ENCODE assay signal across 9 mouse cellular contexts in genomic region chr12:105008150-105008549, GRCm38 (mm10). TPM values are rescaled to one million over a fixed set of nuclear protein-coding genes. Genes with fewer than 3 reads are reported as not detected.
DNase-seq lines count a peak whose midpoint lies in the region; ATAC-seq and TF ChIP-seq lines count a peak whose summit lies in the region.
"Had no signal": no experiment of that assay in that cellular context is flagged by ENCODE, and none has a peak within 500 bp of the region (broad histone marks: within the 10 kb centered on the region; RNA-seq: fewer than 3 reads in every experiment).

No protein-coding gene starts in this region.

- no peak for TF ChIP-seq POLR2A in thymus, adult 2 months (IDR thresholded peaks at IDR 0.05; ENCODE audit: control insufficient read depth, extremely low read depth, insufficient read depth, low read length, poor library complexity)

- no peaks in the 10 kb centered on the region for H3K9me3 ChIP-seq in hindbrain, embryonic 12.5 days (replicated peaks)
- no peaks in the 10 kb centered on the region for H3K9me3 ChIP-seq in hindbrain, embryonic 14.5 days (ENCODE audit: control insufficient read depth, low read length)
- H3K9me3 ChIP-seq in intestine, embryonic 16.5 days (ENCODE audit: control insufficient read depth, low read length): no peaks in the 10 kb centered on the region
- H3K9me3 ChIP-seq in stomach, postnatal 0 days (ENCODE audit: control insufficient read depth, low read length): no peaks in the 10 kb centered on the region
- H3K9me3 ChIP-seq: hindbrain, embryonic 10.5 days had no signal

- peaks cover 22% of the 10 kb centered on the region for H3K4me1 ChIP-seq in hindbrain, embryonic 12.5 days
- 0 out of 2 replicates have a peak, but pooled peaks cover 17% of the 10 kb centered on the region for H3K4me1 ChIP-seq in hindbrain, embryonic 14.5 days (replicated peaks; ENCODE audit: control insufficient read depth, insufficient read depth, low read length)
- peaks cover 64% of the 10 kb centered on the region for H3K4me1 ChIP-seq in thymus, adult 2 months (replicated peaks; ENCODE audit: control insufficient read depth, insufficient read depth, low read length)
- peaks cover 14% of the 10 kb centered on the region for H3K4me1 ChIP-seq in intestine, embryonic 16.5 days (ENCODE audit: control insufficient read depth, insufficient read depth, low read length)
- peaks cover 5% of the 10 kb centered on the region; the same call in 1 of the 2 replicates for H3K4me1 ChIP-seq in stomach, postnatal 0 days (replicated peaks; ENCODE audit: control insufficient read depth, insufficient read depth)

- TF ChIP-seq EP300 in stomach, postnatal 0 days (optimal IDR thresholded peaks at IDR 0.05): no peak

- WGBS in hindbrain, embryonic 12.5 days: 59% methylated on average over 2 of the region's 2 CpGs
- 57% methylated on average over 2 of the region's 2 CpGs for WGBS in hindbrain, embryonic 14.5 days
- WGBS in thymus, adult 2 months: 46% methylated on average over 2 of the region's 2 CpGs
- WGBS in intestine, embryonic 16.5 days: 64% methylated on average over 2 of the region's 2 CpGs
- 82% methylated on average over 2 of the region's 2 CpGs for WGBS in stomach, postnatal 0 days

- no peak for ATAC-seq in hindbrain, embryonic 12.5 days (ENCODE audit: low FRiP score)
- ATAC-seq in hindbrain, embryonic 14.5 days (ENCODE audit: low FRiP score): no peak
- ATAC-seq in intestine, embryonic 16.5 days: no peak
- no peak for ATAC-seq in stomach, postnatal 0 days (ENCODE audit: low FRiP score, low TSS enrichment)

- no peak overlapping the region for H3K4me3 ChIP-seq in hindbrain, embryonic 12.5 days
- no peak overlapping the region for H3K4me3 ChIP-seq in hindbrain, embryonic 14.5 days (replicated peaks; ENCODE audit: low read length)
- H3K4me3 ChIP-seq in thymus, adult 2 months (ENCODE audit: control insufficient read depth, insufficient read depth, low read length): peak overlapping the region; percentile 80
- 0 out of 2 replicates have a peak overlapping the region, but pooled peaks have one; percentile 71 for H3K4me3 ChIP-seq in intestine, embryonic 16.5 days (ENCODE audit: low read length)
- H3K4me3 ChIP-seq in stomach, postnatal 0 days (ENCODE audit: low read depth, low read length): no peak overlapping the region

- DNase-seq in hindbrain, embryonic 14.5 days (ENCODE audit: low spot score): no peak
- DNase-seq in thymus, adult 2 months: no peak
- no peak for DNase-seq in thymus, postnatal 0 days (ENCODE audit: low spot score)
- DNase-seq in stomach, postnatal 0 days (ENCODE audit: low spot score): no peak
- no peak for DNase-seq in B cell, adult 2 months
- DNase-seq: cerebellum, adult 11-12 months had no signal

- peak overlapping the region; percentile 97; the same call in 1 of the 2 replicates for H3K4me2 ChIP-seq in hindbrain, embryonic 12.5 days (replicated peaks)
- H3K4me2 ChIP-seq in hindbrain, embryonic 14.5 days (replicated peaks): no peak overlapping the region
- H3K4me2 ChIP-seq in intestine, embryonic 16.5 days (ENCODE audit: low read depth, low read length): peak overlapping the region; percentile 95; the same call in 1 of the 2 replicates
- peak overlapping the region; percentile 87 for H3K4me2 ChIP-seq in stomach, postnatal 0 days (replicated peaks; ENCODE audit: low read depth)

- H3K27ac ChIP-seq in hindbrain, embryonic 12.5 days: no peak overlapping the region
- no peak overlapping the region for H3K27ac ChIP-seq in hindbrain, embryonic 14.5 days
- H3K27ac ChIP-seq in thymus, adult 2 months (ENCODE audit: control insufficient read depth, insufficient read depth, low read length): peak overlapping the region; percentile 70
- H3K27ac ChIP-seq in intestine, embryonic 16.5 days (ENCODE audit: low read length): no peak overlapping the region
- no peak overlapping the region for H3K27ac ChIP-seq in stomach, postnatal 0 days (replicated peaks)
- H3K27ac ChIP-seq: hindbrain, embryonic 10.5 days had no signal

- H3K36me3 ChIP-seq in hindbrain, embryonic 12.5 days: no peaks in the 10 kb centered on the region
- no peaks in the 10 kb centered on the region for H3K36me3 ChIP-seq in hindbrain, embryonic 14.5 days (replicated peaks; ENCODE audit: control insufficient read depth, insufficient read depth)
- no peaks in the 10 kb centered on the region for H3K36me3 ChIP-seq in thymus, adult 2 months (ENCODE audit: control insufficient read depth, insufficient read depth, low read length)
- H3K36me3 ChIP-seq in intestine, embryonic 16.5 days (ENCODE audit: control insufficient read depth, insufficient read depth, low read length): no peaks in the 10 kb centered on the region
- no peaks in the 10 kb centered on the region for H3K36me3 ChIP-seq in stomach, postnatal 0 days (ENCODE audit: control insufficient read depth, insufficient read depth, low read length)
- H3K36me3 ChIP-seq: hindbrain, embryonic 10.5 days had no signal

- no peak for TF ChIP-seq CTCF in thymus, adult 2 months (IDR thresholded peaks at IDR 0.05; ENCODE audit: borderline replicate concordance, control insufficient read depth, extremely low read depth, insufficient read depth, low read length, poor library complexity)
- TF ChIP-seq CTCF in stomach, postnatal 0 days (IDR thresholded peaks at IDR 0.05; ENCODE audit: low read depth): no peak; the same call in 1 of the 2 replicates

- peaks cover 55% of the 10 kb centered on the region for H3K27me3 ChIP-seq in hindbrain, embryonic 12.5 days
- peaks cover 41% of the 10 kb centered on the region for H3K27me3 ChIP-seq in hindbrain, embryonic 14.5 days (ENCODE audit: control insufficient read depth, insufficient read depth, low read length)
- no peaks in the 10 kb centered on the region for H3K27me3 ChIP-seq in thymus, adult 2 months (ENCODE audit: control insufficient read depth, insufficient read depth, low read length)
- peaks cover 7% of the 10 kb centered on the region; the same call in 1 of the 2 replicates for H3K27me3 ChIP-seq in intestine, embryonic 16.5 days (replicated peaks; ENCODE audit: control insufficient read depth, insufficient read depth, low read length)
- peaks cover 2% of the 10 kb centered on the region; the same call in 1 of the 2 replicates for H3K27me3 ChIP-seq in stomach, postnatal 0 days (ENCODE audit: control insufficient read depth, insufficient read depth, low read length)

- no peak overlapping the region for H3K9ac ChIP-seq in hindbrain, embryonic 12.5 days
- H3K9ac ChIP-seq in hindbrain, embryonic 14.5 days: no peak overlapping the region
- H3K9ac ChIP-seq in intestine, embryonic 16.5 days (ENCODE audit: low read depth, low read length): 0 out of 2 replicates have a peak overlapping the region, but pooled peaks have one; percentile 35
- 0 out of 2 replicates have a peak overlapping the region, but pooled peaks have one; percentile 8 for H3K9ac ChIP-seq in stomach, postnatal 0 days (ENCODE audit: low read length)

RNA-seq across cellular contexts. Expression of gene Syne3, which starts 1.5 kb away (rescaled TPM):
- 0.21 and 0.47 TPM in 2 replicates for polyA plus RNA-seq in hindbrain, embryonic 12.5 days (2016; fragmentation: Nextera tagmentation; extraction: Ambion mirVana)
- 0.35 TPM in 2 replicates for polyA plus RNA-seq in hindbrain, embryonic 14.5 days (2014; fragmentation: Nextera tagmentation; extraction: Ambion mirVana)
- 16.4 and 20.1 TPM in 2 replicates for polyA plus RNA-seq in thymus, adult 2 months (2012; rRNA removed)
- polyA plus RNA-seq in thymus, postnatal 0 days (2015; fragmentation: Nextera tagmentation; extraction: Ambion mirVana): 6.2 and 7.8 TPM in 2 replicates
- 0.51 and 0.66 TPM in 2 replicates for polyA plus RNA-seq in intestine, embryonic 16.5 days (2015; fragmentation: Nextera tagmentation; extraction: Ambion mirVana)
- polyA plus RNA-seq in stomach, postnatal 0 days (2015; fragmentation: Nextera tagmentation; extraction: Ambion mirVana): 0.62 and 0.72 TPM in 2 replicates

RNA-seq across cellular contexts. Expression of gene Glrx5, which starts 24.3 kb away (rescaled TPM):
- 149 and 157 TPM in 2 replicates for polyA plus RNA-seq in hindbrain, embryonic 12.5 days (2016; fragmentation: Nextera tagmentation; extraction: Ambion mirVana)
- polyA plus RNA-seq in hindbrain, embryonic 14.5 days (2014; fragmentation: Nextera tagmentation; extraction: Ambion mirVana): 183 and 189 TPM in 2 replicates
- polyA plus RNA-seq in thymus, adult 2 months (2012; rRNA removed): 66.6 and 68.4 TPM in 2 replicates
- polyA plus RNA-seq in thymus, postnatal 0 days (2015; fragmentation: Nextera tagmentation; extraction: Ambion mirVana): 153 and 160 TPM in 2 replicates
- 185 and 199 TPM in 2 replicates for polyA plus RNA-seq in intestine, embryonic 16.5 days (2015; fragmentation: Nextera tagmentation; extraction: Ambion mirVana)
- 125 and 134 TPM in 2 replicates for polyA plus RNA-seq in stomach, postnatal 0 days (2015; fragmentation: Nextera tagmentation; extraction: Ambion mirVana)

Comparison
In these comparisons a context has a peak if more than half of its experiments do, and no peak if none do; other contexts are left out.
1. H3K4me3 ChIP-seq: peak in thymus, adult 2 months (single experiment) and intestine, embryonic 16.5 days (single experiment); none in hindbrain, embryonic 12.5 days (single experiment), hindbrain, embryonic 14.5 days (single experiment) and stomach, postnatal 0 days (single experiment).
2. H3K9ac ChIP-seq: peak in intestine, embryonic 16.5 days (single experiment) and stomach, postnatal 0 days (single experiment); none in hindbrain, embryonic 12.5 days (single experiment) and hindbrain, embryonic 14.5 days (single experiment).